Mouse (Mus musculus): ENCODE data around the gene Synpo2. TPM values are rescaled to one million over a fixed set of nuclear protein-coding genes. Genes with fewer than 3 reads are reported as not detected.
"Not testable (repeated sequence)": the region's sequence is repeated elsewhere in the genome, so short reads cannot be mapped to it uniquely, and the experiment has no call there.

The Synpo2 gene
- polyA plus RNA-seq, 1 experiment from 2014 or later = 12.8 TPM

DNA sequence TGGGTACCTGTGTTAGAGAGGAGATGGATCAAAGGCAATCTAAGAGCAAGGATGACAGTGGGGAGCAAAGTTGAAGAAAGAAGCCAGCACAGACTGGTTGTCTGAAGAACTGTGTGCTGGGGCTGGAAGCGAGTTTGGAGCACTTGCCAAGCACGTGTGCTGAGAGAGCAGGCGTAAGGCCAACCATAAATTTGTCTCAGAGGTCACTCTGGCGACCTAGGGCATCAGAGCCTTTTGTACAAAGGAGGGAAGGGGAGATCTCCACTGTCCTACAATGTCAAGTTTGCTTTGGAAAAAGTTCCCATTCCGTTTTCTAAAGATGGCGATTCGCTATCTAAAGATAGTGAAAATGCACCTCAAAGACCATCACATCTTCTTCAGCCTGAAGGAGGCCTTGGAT, 107.9 kb downstream of the Synpo2 start:
- H3K27me3 ChIP-seq (replicated peaks; ENCODE audit: control insufficient read depth, insufficient read depth, low read length) = no peaks in the 10 kb centered on the region
- H3K9ac ChIP-seq (ENCODE audit: low read depth, low read length) = no peak overlapping the region
- WGBS = 78% methylated on average over 7 of the region's 7 CpGs
- DNase-seq (ENCODE audit: low spot score) = no peak
- ATAC-seq (ENCODE audit: low read depth) = no peak
- 0 out of 2 replicates have a peak, but pooled peaks cover 9% of the 10 kb centered on the region for H3K4me1 ChIP-seq (ENCODE audit: control insufficient read depth, insufficient read depth, low read length)
- no peaks in the 10 kb centered on the region for H3K36me3 ChIP-seq (ENCODE audit: control insufficient read depth, insufficient read depth, low read length)
- no peak overlapping the region for H3K4me2 ChIP-seq (ENCODE audit: low read depth, low read length)
- no peak overlapping the region for H3K4me3 ChIP-seq (ENCODE audit: low read depth, low read length)
- H3K27ac ChIP-seq (replicated peaks; ENCODE audit: low read depth, low read length) = no peak overlapping the region
- H3K9me3 ChIP-seq (ENCODE audit: control insufficient read depth, low read length) = no peaks in the 10 kb centered on the region

DNA sequence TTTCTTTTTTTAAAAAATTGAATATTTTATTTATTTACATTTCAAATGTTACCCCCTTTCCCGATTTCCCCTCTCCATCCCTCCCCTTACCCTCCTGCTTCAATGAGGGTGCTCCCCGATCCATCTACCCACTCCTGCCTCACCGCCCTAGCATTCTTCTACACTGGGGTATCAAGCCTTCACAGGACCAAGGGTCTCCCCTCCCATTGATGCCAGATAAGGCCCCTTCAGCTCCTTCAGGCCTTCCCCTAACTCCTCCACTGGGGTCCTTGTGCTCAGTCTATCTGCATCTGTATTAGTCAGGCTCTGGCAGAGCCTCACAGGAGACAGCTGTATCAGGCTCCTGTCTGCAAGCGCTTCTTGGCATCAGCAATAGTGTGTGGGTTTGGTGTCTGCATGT, 109.2 kb downstream of the Synpo2 start:
- H3K4me2 ChIP-seq (ENCODE audit: low read depth, low read length); H3K9ac ChIP-seq (ENCODE audit: low read depth, low read length); H3K36me3 ChIP-seq (ENCODE audit: control insufficient read depth, insufficient read depth, low read length); H3K4me1 ChIP-seq (ENCODE audit: control insufficient read depth, insufficient read depth, low read length); H3K4me3 ChIP-seq (ENCODE audit: low read depth, low read length); DNase-seq (ENCODE audit: low spot score); H3K9me3 ChIP-seq (ENCODE audit: control insufficient read depth, low read length); H3K27ac ChIP-seq (replicated peaks; ENCODE audit: low read depth, low read length); ATAC-seq (ENCODE audit: low read depth); H3K27me3 ChIP-seq (replicated peaks; ENCODE audit: control insufficient read depth, insufficient read depth, low read length): not testable (repeated sequence)
- WGBS = 92% methylated on average over 4 of the region's 4 CpGs

DNA sequence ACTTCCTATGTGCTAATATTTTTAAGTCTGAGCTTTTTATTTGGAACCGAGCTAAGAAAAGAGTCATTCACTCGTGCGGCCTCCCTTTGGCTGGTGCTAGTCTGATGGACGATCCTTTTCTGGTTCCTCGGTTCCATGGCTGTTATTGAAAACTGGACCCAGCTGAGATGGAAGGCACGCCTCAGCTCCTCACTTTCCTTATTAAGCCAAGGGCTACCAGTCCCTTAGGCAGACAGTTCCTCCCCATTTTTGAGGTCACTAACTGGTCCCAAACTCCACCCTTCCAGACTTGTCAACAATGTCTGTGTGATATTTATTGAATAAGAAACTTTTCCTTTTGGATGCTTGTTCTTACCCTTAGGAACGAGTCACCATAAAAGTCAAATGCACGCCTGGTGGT, 112.1 kb downstream of the Synpo2 start:
- no peaks in the 10 kb centered on the region for H3K9me3 ChIP-seq (ENCODE audit: control insufficient read depth, low read length)
- ATAC-seq (ENCODE audit: low read depth) (no peak), DNase-seq (ENCODE audit: low spot score) (no peak)
- H3K4me3 ChIP-seq (ENCODE audit: low read depth, low read length) = no peak overlapping the region
- H3K9ac ChIP-seq (ENCODE audit: low read depth, low read length) = no peak overlapping the region
- no peaks in the 10 kb centered on the region for H3K36me3 ChIP-seq (ENCODE audit: control insufficient read depth, insufficient read depth, low read length)
- 84% methylated on average over 8 of the region's 8 CpGs for WGBS
- H3K4me1 ChIP-seq (ENCODE audit: control insufficient read depth, insufficient read depth, low read length) = 0 out of 2 replicates have a peak, but pooled peaks cover 6% of the 10 kb centered on the region
- H3K27ac ChIP-seq (replicated peaks; ENCODE audit: low read depth, low read length) = no peak overlapping the region
- H3K27me3 ChIP-seq (replicated peaks; ENCODE audit: control insufficient read depth, insufficient read depth, low read length) = no peaks in the 10 kb centered on the region
- no peak overlapping the region for H3K4me2 ChIP-seq (ENCODE audit: low read depth, low read length)

DNA sequence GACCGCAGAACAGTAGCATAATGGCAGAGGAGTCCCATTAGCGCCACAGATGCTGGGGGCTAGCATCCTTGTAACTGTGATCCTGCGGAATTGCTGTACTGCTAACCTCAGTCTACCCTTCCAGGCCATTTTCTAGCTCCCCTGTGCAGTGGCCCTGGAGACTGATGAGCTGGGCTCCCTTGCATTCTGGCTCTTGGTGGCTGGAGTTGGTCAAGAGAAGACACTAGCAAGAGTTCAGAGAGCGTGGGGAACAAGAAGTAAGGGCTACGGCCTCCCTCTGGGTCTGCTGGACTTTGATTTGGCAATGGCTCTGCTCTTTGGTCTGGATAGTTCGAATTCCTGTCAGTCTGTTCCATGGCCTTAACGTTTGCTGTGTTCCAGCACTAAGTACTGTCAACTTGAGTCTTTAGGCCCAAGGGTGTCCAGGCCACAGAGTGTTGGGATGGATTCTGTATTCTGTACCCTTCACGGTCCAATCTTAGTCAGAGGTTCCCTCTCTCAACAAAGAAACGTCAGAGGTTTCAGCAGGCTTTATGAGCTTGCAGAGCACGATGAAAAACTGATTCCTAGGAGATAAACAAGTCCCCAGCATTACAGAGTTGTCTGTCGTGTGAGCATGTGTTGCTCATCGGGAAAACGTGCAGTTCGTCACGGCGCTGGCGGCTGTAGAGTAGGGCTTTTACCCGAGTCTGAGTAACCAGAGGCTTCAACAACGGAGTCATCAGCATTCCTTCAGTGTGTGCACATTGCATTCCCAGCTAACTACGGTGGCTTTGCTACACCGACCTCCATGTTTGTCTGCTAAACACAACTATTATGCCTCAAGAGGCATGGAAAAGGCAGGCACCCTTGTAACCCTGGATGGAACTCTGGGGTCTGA, 113.6 kb downstream of the Synpo2 start:
- Histone ChIP-seq H3K36me3 (ENCODE audit: control insufficient read depth, insufficient read depth, low read length) (no peaks in the 10 kb centered on the region), H3K9ac (ENCODE audit: low read depth, low read length) (no peak overlapping the region), H3K4me2 (ENCODE audit: low read depth, low read length) (no peak overlapping the region), H3K4me3 (ENCODE audit: low read depth, low read length) (no peak overlapping the region), H3K4me1 (ENCODE audit: control insufficient read depth, insufficient read depth, low read length) (no peaks in the 10 kb centered on the region), H3K27ac (replicated peaks; ENCODE audit: low read depth, low read length) (no peak overlapping the region), H3K27me3 (replicated peaks; ENCODE audit: control insufficient read depth, insufficient read depth, low read length) (no peaks in the 10 kb centered on the region), H3K9me3 (ENCODE audit: control insufficient read depth, low read length) (no peaks in the 10 kb centered on the region)
- 76% methylated on average over 21 of the region's 21 CpGs for WGBS
- no peak for ATAC-seq (ENCODE audit: low read depth)
- peak; percentile 23 for DNase-seq (ENCODE audit: low spot score)

DNA sequence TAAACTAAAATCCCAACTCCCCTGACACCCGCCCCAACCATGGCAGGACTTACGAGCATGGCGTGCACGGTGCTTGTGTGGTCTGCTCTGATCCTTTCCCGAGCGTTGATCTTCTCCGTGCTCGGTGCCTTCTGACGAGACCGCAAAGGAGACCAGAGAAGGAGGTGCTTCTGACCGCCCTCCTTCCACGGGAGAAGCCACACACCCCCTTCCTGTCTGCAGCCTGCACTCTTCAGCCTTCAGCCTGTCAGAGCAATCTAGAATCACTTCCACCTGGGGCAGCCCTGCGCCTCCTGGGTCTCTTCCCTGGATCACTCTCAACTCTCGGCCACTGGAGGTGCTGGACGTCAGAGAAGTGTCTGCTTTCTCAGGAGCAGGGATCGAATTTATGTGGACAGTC, 119.0 kb downstream of the Synpo2 start:
- H3K4me3 ChIP-seq (ENCODE audit: low read depth, low read length) = peak overlapping the region; percentile 18; the same call in 1 of the 2 replicates
- 0 out of 2 replicates have a peak overlapping the region, but pooled peaks have one; percentile 37 for H3K9ac ChIP-seq (ENCODE audit: low read depth, low read length)
- 34% methylated on average over 16 of the region's 16 CpGs for WGBS
- H3K4me1 ChIP-seq (ENCODE audit: control insufficient read depth, insufficient read depth, low read length) = no peaks in the 10 kb centered on the region; the same call in 1 of the 2 replicates
- no peak overlapping the region for H3K27ac ChIP-seq (replicated peaks; ENCODE audit: low read depth, low read length)
- peak overlapping the region; percentile 44 for H3K4me2 ChIP-seq (ENCODE audit: low read depth, low read length)
- ATAC-seq (ENCODE audit: low read depth) (peak; percentile 45), DNase-seq (ENCODE audit: low spot score) (peak; percentile 26)
- 0 out of 2 replicates have a peak, but pooled peaks cover 8% of the 10 kb centered on the region for H3K36me3 ChIP-seq (ENCODE audit: control insufficient read depth, insufficient read depth, low read length)
- no peaks in the 10 kb centered on the region for H3K27me3 ChIP-seq (replicated peaks; ENCODE audit: control insufficient read depth, insufficient read depth, low read length)
- H3K9me3 ChIP-seq (ENCODE audit: control insufficient read depth, low read length) = no peaks in the 10 kb centered on the region

DNA sequence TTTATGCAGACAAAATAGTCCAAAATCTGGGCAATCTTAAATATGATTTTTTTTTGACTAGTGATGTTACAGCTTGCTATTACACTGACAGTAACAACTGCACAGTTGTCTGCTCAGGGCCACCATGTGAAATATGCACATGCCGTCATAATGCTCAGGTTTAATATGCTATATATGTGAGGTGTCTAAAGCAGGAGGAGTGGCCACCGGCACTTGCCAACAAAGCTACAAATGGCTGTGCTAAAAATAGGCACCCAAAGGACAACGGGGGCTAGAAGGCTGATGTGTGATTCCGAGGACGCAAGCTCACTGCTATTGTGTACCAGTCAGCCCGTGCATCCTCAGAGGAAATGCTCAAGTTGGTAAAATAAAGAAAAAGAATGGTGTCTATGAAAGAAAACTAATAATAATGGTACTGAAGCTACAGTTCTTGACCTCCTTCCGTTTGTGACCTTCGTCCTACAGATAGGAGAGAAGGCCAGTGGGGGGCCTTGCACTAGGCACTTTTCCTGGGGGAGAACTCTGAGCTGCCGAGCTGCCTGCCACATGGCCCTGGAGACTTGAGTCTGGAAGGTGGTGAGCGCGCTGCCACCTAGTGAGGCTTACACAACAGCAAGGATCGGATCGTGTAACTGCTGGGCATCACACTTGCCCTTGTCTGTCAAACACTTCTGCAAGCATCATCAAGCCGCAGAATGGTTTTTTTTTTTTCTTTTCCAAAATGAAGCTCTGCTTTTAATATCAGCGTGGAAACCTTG, 120.0 kb downstream of the Synpo2 start:
- Histone ChIP-seq H3K9ac (ENCODE audit: low read depth, low read length) (no peak overlapping the region), H3K36me3 (ENCODE audit: control insufficient read depth, insufficient read depth, low read length) (0 out of 2 replicates have a peak, but pooled peaks cover 8% of the 10 kb centered on the region), H3K9me3 (ENCODE audit: control insufficient read depth, low read length) (no peaks in the 10 kb centered on the region), H3K4me1 (ENCODE audit: control insufficient read depth, insufficient read depth, low read length) (no peaks in the 10 kb centered on the region; the same call in 1 of the 2 replicates), H3K27ac (replicated peaks; ENCODE audit: low read depth, low read length) (no peak overlapping the region), H3K4me2 (ENCODE audit: low read depth, low read length) (peak overlapping the region; percentile 33), H3K27me3 (replicated peaks; ENCODE audit: control insufficient read depth, insufficient read depth, low read length) (no peaks in the 10 kb centered on the region), H3K4me3 (ENCODE audit: low read depth, low read length) (no peak overlapping the region)
- 26% methylated on average over 15 of the region's 15 CpGs for WGBS
- ATAC-seq (ENCODE audit: low read depth) (peak; percentile 75), DNase-seq (ENCODE audit: low spot score) (peak; percentile 87)

DNA sequence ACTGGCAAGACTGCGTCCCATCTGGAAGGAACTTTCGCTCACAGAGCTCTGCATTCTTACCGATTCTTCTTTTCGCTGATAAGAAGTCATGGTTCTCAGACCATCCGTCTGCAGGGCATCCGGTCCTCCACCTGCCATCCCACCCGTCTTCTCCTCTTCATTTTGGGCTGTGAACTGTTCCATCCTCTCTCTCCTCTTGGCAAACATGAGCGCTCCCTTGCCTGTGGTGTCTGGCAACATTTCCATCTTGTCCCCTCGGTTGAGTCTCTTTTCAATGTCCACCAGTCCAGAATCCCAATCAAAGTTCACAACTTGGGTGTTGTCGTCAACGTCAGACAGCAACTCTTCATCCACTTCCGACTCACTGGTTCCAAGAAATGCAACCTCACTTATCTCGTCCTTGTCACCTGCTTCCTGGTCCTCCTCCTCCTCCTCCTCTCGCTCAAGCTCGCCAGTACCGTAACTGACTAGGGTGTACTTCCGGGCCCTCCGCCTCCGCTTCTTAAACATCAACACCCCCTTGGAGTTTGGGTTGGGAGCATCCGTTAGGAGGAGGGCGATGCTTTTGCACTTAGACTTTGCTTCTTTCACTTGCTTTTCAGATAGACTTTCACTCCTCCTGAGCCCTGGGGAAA, 121.8 kb downstream of the Synpo2 start:
- Histone ChIP-seq H3K4me3 (ENCODE audit: low read depth, low read length) (no peak overlapping the region), H3K9ac (ENCODE audit: low read depth, low read length) (no peak overlapping the region), H3K9me3 (ENCODE audit: control insufficient read depth, low read length) (no peaks in the 10 kb centered on the region), H3K27me3 (replicated peaks; ENCODE audit: control insufficient read depth, insufficient read depth, low read length) (no peaks in the 10 kb centered on the region), H3K4me1 (ENCODE audit: control insufficient read depth, insufficient read depth, low read length) (no peaks in the 10 kb centered on the region; the same call in 1 of the 2 replicates), H3K4me2 (ENCODE audit: low read depth, low read length) (no peak overlapping the region), H3K36me3 (ENCODE audit: control insufficient read depth, insufficient read depth, low read length) (0 out of 2 replicates have a peak, but pooled peaks cover 8% of the 10 kb centered on the region), H3K27ac (replicated peaks; ENCODE audit: low read depth, low read length) (no peak overlapping the region)
- ATAC-seq (ENCODE audit: low read depth) (no peak), DNase-seq (ENCODE audit: low spot score) (no peak)
- 93% methylated on average over 21 of the region's 21 CpGs for WGBS

DNA sequence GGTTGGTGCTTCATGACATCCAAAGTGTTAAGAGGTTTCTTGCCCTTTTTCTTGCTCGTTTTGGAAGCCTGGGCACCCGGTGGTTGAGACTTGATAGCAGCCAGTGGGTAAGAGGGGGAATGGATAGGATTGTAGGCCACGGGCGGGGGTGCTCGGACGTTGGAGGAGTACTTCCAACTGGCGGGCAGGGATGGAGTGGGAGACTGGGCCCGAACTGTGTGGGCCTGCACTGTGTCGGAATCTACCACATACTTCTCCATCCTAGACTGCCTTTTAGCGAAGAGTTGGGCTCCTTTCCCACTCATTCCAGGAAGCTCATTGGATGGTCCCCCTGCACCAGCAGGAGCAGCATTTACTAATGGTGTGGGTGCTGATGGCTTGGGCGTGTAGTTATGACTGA, 123.2 kb downstream of the Synpo2 start:
- H3K4me3 ChIP-seq (ENCODE audit: low read depth, low read length) = no peak overlapping the region
- H3K27me3 ChIP-seq (replicated peaks; ENCODE audit: control insufficient read depth, insufficient read depth, low read length) = no peaks in the 10 kb centered on the region
- peaks cover 4% of the 10 kb centered on the region; the same call in 1 of the 2 replicates for H3K4me1 ChIP-seq (ENCODE audit: control insufficient read depth, insufficient read depth, low read length)
- no peak for ATAC-seq (ENCODE audit: low read depth)
- H3K4me2 ChIP-seq (ENCODE audit: low read depth, low read length) = no peak overlapping the region
- H3K9ac ChIP-seq (ENCODE audit: low read depth, low read length) = no peak overlapping the region
- H3K9me3 ChIP-seq (ENCODE audit: control insufficient read depth, low read length) = no peaks in the 10 kb centered on the region
- no peak for DNase-seq (ENCODE audit: low spot score)
- H3K27ac ChIP-seq (replicated peaks; ENCODE audit: low read depth, low read length) = no peak overlapping the region
- 92% methylated on average over 11 of the region's 11 CpGs for WGBS
- 0 out of 2 replicates have a peak, but pooled peaks cover 8% of the 10 kb centered on the region for H3K36me3 ChIP-seq (ENCODE audit: control insufficient read depth, insufficient read depth, low read length)
